Mouse (Mus musculus) liver, embryonic 12.5 days (tissue): ENCODE measurements around the gene CK137956. TPM values are rescaled to one million over a fixed set of nuclear protein-coding genes. Genes with fewer than 3 reads are reported as not detected.

ENCODE experiments used
- ATAC-seq: fragments of 200-750 bp; cut with Nextera tagmentation; 2 replicates; pipeline ENCODE4 v1.8.0; 2017; ENCODE audit warnings: moderate number of reproducible peaks, mild to moderate bottlenecking, moderate library complexity
- H3K27ac ChIP-seq: fragments of 300-500 bp; sonication (generic); 2 replicates; pipeline ENCODE4 v1.5.1; 2016; ENCODE audit warnings: mild to moderate bottlenecking
- H3K27me3 ChIP-seq: fragments of 300-500 bp; sonication (generic); replicated peaks from 2 replicates; pipeline ENCODE4 v1.6.1; 2016; ENCODE audit warnings: mild to moderate bottlenecking, moderate library complexity
- H3K36me3 ChIP-seq: fragments of 300-500 bp; sonication (generic); 2 replicates; pipeline ENCODE4 v1.6.1; 2016; ENCODE audit warnings: mild to moderate bottlenecking, moderate library complexity
- H3K4me1 ChIP-seq: fragments of 300-500 bp; sonication (generic); 2 replicates; pipeline ENCODE4 v1.6.1; 2016
- H3K4me2 ChIP-seq: fragments of 300-500 bp; sonication (generic); 2 replicates; pipeline ENCODE4 v1.6.1; 2016; ENCODE audit warnings: mild to moderate bottlenecking, moderate library complexity
- H3K4me3 ChIP-seq: fragments of 300-500 bp; sonication (generic); 2 replicates; pipeline ENCODE4 v1.5.1; 2016; ENCODE audit warnings: mild to moderate bottlenecking, moderate library complexity
- H3K9ac ChIP-seq: fragments of 300-500 bp; sonication (generic); 2 replicates; pipeline ENCODE4 v1.6.1; 2016; ENCODE audit warnings: mild to moderate bottlenecking, moderate library complexity
- H3K9me3 ChIP-seq: fragments of 300-500 bp; sonication (generic); replicated peaks from 2 replicates; pipeline ENCODE4 v1.6.1; 2016; ENCODE audit warnings: mild to moderate bottlenecking, moderate library complexity
- WGBS: fragments of 180-500 bp; shearing (Covaris S2); methylation state at CpG from one replicate; pipeline ENCODE4 v1.1.7; 2016; ENCODE audit not compliant: insufficient replicate concordance; 5-methylcytosine and 5-hydroxymethylcytosine counted together
- polyA plus RNA-seq: library from polyadenylated mRNA; unstranded; fragments of >200 nt; fragmentation: Nextera tagmentation; extraction: Ambion mirVana; gene quantifications from 2 replicates; pipeline ENCODE4 v1.2.1, GENCODE M21; 2016

The CK137956 gene
- polyA plus RNA-seq, 1 experiment from 2014 or later: not detected

DNA sequence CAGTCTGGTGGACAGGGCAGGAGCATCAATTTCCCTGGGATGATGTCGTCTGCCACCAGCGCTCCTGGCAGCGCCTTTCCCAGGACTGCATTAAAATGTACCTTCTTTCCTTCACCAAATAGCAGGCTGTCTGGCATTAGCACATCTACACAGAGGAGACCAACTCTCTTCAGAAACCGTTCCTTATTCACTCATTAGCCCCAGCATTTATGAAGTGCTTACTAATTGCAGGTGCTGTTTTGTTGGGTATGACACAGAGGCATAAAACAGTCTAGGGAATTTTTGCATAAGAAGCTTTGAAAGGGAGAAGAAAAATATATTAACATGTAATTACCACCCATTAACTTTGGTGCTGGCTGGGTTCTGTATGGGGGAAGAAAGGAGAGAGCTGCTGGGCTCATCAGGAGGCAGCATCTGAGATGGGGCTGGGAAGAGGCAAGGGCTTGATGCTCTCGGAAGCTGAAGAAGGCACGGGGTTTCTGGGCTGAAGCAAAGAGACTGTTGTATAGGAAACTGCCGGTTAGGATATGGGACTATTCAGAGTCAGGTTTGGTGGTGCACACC lies 69.8 kb downstream of the CK137956 start:
- no peaks in the 10 kb centered on the region for H3K27me3 ChIP-seq
- no peaks in the 10 kb centered on the region for H3K9me3 ChIP-seq
- ATAC-seq: no peak
- no peak overlapping the region for H3K9ac ChIP-seq
- H3K4me2 ChIP-seq: no peak overlapping the region
- WGBS: 68% methylated on average over 7 of the region's 7 CpGs
- no peaks in the 10 kb centered on the region for H3K36me3 ChIP-seq
- no peaks in the 10 kb centered on the region for H3K4me1 ChIP-seq
- no peak overlapping the region for H3K27ac ChIP-seq
- H3K4me3 ChIP-seq: no peak overlapping the region

GRCm38 (mm10) chr4:127889071-127889470 lies 81.7 kb downstream of the CK137956 start:
- Histone ChIP-seq H3K4me2 (no peak overlapping the region), H3K4me1 (no peaks in the 10 kb centered on the region), H3K9me3 (peaks cover 15% of the 10 kb centered on the region), H3K4me3 (no peak overlapping the region), H3K27ac (no peak overlapping the region), H3K9ac (no peak overlapping the region), H3K27me3 (no peaks in the 10 kb centered on the region), H3K36me3 (no peaks in the 10 kb centered on the region)
- WGBS: 68% methylated on average over 7 of the region's 7 CpGs
- no peak for ATAC-seq

DNA sequence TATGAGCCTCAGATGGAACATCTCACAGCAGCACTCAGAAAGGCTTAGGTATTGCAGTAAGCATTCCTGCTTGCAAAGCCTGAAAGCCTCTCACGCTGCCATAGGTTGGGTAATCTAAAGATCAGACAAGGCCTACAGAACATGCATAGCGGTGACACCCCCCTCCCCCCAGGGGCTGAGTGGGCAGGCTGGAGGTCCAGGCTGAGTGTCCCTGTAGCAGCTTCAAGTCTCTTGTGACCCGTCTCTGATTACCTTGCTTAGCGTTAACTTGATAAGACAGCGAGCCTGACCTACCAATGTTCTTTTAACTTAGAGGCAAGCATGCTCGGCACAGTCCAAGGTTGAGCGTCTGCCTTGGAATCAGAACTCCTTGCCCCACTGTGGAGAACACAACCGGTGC lies 91.8 kb downstream of the CK137956 start:
- H3K27me3 ChIP-seq: no peaks in the 10 kb centered on the region
- no peaks in the 10 kb centered on the region for H3K36me3 ChIP-seq
- no peak for ATAC-seq
- no peak overlapping the region for H3K4me2 ChIP-seq
- no peak overlapping the region for H3K27ac ChIP-seq
- 82% methylated on average over 8 of the region's 8 CpGs for WGBS
- no peaks in the 10 kb centered on the region for H3K4me1 ChIP-seq
- H3K4me3 ChIP-seq: no peak overlapping the region
- peaks cover 16% of the 10 kb centered on the region for H3K9me3 ChIP-seq
- H3K9ac ChIP-seq: no peak overlapping the region

Other genes with a start within 250 kb of the CK137956 start
- 0.04 and 0.07 TPM in 2 replicates for gene Csmd2, start 16.9 kb upstream of the CK137956 start, polyA plus RNA-seq